Mouse (Mus musculus): Measurements from ENCODE around the gene Tmem259. TPM values are rescaled to one million over a fixed set of nuclear protein-coding genes. Genes with fewer than 3 reads are reported as not detected.

The Tmem259 gene
- polyA plus RNA-seq (2012; rRNA removed; ENCODE audit: low replicate concordance): 273 and 278 TPM in 2 replicates

GRCm38 (mm10) chr10:79984195-79984816 is at the start of gene Tmem259:
Gene Tmem259, minus strand, starts transcription at chr10:79984330.

GRCm38 (mm10) chr10:80016511-80016910 is 32.4 kb upstream of the Tmem259 start, which contains the start of gene Arhgap45:
Gene Arhgap45, plus strand, starts transcription at chr10:80016653.

GRCm38 (mm10) chr10:79996272-79997033 is 12.3 kb upstream of the Tmem259 start, which contains the start of gene Abca7:
Gene Abca7, plus strand, starts transcription at chr10:79996494.

GRCm38 (mm10) chr10:79988506-79989271 is 4.6 kb upstream of the Tmem259 start, which contains the start of gene Cnn2:
Gene Cnn2, plus strand, starts transcription at chr10:79988584.

GRCm38 (mm10) chr10:79970415-79971182 is 13.5 kb downstream of the Tmem259 start, which contains the start of gene Grin3b:
Gene Grin3b, plus strand, starts transcription at chr10:79970715.

GRCm38 (mm10) chr10:79959847-79960601 is 24.1 kb downstream of the Tmem259 start, which contains the start of gene Wdr18:
Gene Wdr18, plus strand, starts transcription at chr10:79960152.

GRCm38 (mm10) chr10:79926491-79927323 is 57.4 kb downstream of the Tmem259 start, which contains the start of gene Arid3a:
Gene Arid3a, plus strand, starts transcription at chr10:79927043.

Other genes starting within 250 kb of the Tmem259 start
- 53.4 and 66.9 TPM in 2 replicates for gene Polrmt, start 237.7 kb downstream of the Tmem259 start, polyA plus RNA-seq (2012; rRNA removed; ENCODE audit: low replicate concordance)
- 0.26 TPM in 1 of 2 replicates, not detected in the other for gene Fgf22, start 229.3 kb downstream of the Tmem259 start, polyA plus RNA-seq (2012; rRNA removed; ENCODE audit: low replicate concordance)
- gene Rnf126, start 217.4 kb downstream of the Tmem259 start, polyA plus RNA-seq (2012; rRNA removed; ENCODE audit: low replicate concordance): 70.2 and 152 TPM in 2 replicates
- gene Fstl3, start 207.1 kb downstream of the Tmem259 start, polyA plus RNA-seq (2012; rRNA removed; ENCODE audit: low replicate concordance): 48.7 and 48.9 TPM in 2 replicates
- gene Prss57, start 193.4 kb downstream of the Tmem259 start, polyA plus RNA-seq (2012; rRNA removed; ENCODE audit: low replicate concordance): 0.17 and 0.19 TPM in 2 replicates
- gene Palm, start 190.8 kb downstream of the Tmem259 start, polyA plus RNA-seq (2012; rRNA removed; ENCODE audit: low replicate concordance): 79.5 and 127 TPM in 2 replicates
- 0.53 and 9.3 TPM in 2 replicates for gene Misp, start 163.3 kb downstream of the Tmem259 start, polyA plus RNA-seq (2012; rRNA removed; ENCODE audit: low replicate concordance)
- 143 and 437 TPM in 2 replicates for gene Ptbp1, start 129.9 kb downstream of the Tmem259 start, polyA plus RNA-seq (2012; rRNA removed; ENCODE audit: low replicate concordance)
- gene Prtn3, start 109.9 kb downstream of the Tmem259 start, polyA plus RNA-seq (2012; rRNA removed; ENCODE audit: low replicate concordance): 9.6 and 15.2 TPM in 2 replicates
- 32.9 and 40.1 TPM in 2 replicates for gene Plppr3, start 109.7 kb downstream of the Tmem259 start, polyA plus RNA-seq (2012; rRNA removed; ENCODE audit: low replicate concordance)
- gene Elane, start 98.1 kb downstream of the Tmem259 start, polyA plus RNA-seq (2012; rRNA removed; ENCODE audit: low replicate concordance): 1.6 and 3.3 TPM in 2 replicates
- 21,080 and 31,020 TPM in 2 replicates for gene Cfd, start 93.5 kb downstream of the Tmem259 start, polyA plus RNA-seq (2012; rRNA removed; ENCODE audit: low replicate concordance)
- gene Med16, start 75.4 kb downstream of the Tmem259 start, polyA plus RNA-seq (2012; rRNA removed; ENCODE audit: low replicate concordance): 55.6 and 79.3 TPM in 2 replicates
- not detected in 2 replicates for gene Gm26602, start 73.5 kb downstream of the Tmem259 start, polyA plus RNA-seq (2012; rRNA removed; ENCODE audit: low replicate concordance)
- 9.9 and 10.5 TPM in 2 replicates for gene Kiss1r, start 67.4 kb downstream of the Tmem259 start, polyA plus RNA-seq (2012; rRNA removed; ENCODE audit: low replicate concordance)
- 145 and 176 TPM in 2 replicates for gene R3hdm4, start 63.1 kb downstream of the Tmem259 start, polyA plus RNA-seq (2012; rRNA removed; ENCODE audit: low replicate concordance)
- gene Arid3a, start 57.3 kb downstream of the Tmem259 start, polyA plus RNA-seq (2012; rRNA removed; ENCODE audit: low replicate concordance): 3.0 and 9.3 TPM in 2 replicates
- 46.4 and 57.2 TPM in 2 replicates for gene Wdr18, start 24.2 kb downstream of the Tmem259 start, polyA plus RNA-seq (2012; rRNA removed; ENCODE audit: low replicate concordance)
- 0.10 and 0.13 TPM in 2 replicates for gene Grin3b, start 13.6 kb downstream of the Tmem259 start, polyA plus RNA-seq (2012; rRNA removed; ENCODE audit: low replicate concordance)
- gene Cnn2, start 4.3 kb upstream of the Tmem259 start, polyA plus RNA-seq (2012; rRNA removed; ENCODE audit: low replicate concordance): 63.8 and 191 TPM in 2 replicates
- 15.1 and 17.4 TPM in 2 replicates for gene Abca7, start 12.2 kb upstream of the Tmem259 start, polyA plus RNA-seq (2012; rRNA removed; ENCODE audit: low replicate concordance)
- 32.7 and 52.3 TPM in 2 replicates for gene Arhgap45, start 32.3 kb upstream of the Tmem259 start, polyA plus RNA-seq (2012; rRNA removed; ENCODE audit: low replicate concordance)
- gene Polr2e, start 55.5 kb upstream of the Tmem259 start, polyA plus RNA-seq (2012; rRNA removed; ENCODE audit: low replicate concordance): 154 and 220 TPM in 2 replicates
- 955 and 2,154 TPM in 2 replicates for gene Gpx4, start 62.8 kb upstream of the Tmem259 start, polyA plus RNA-seq (2012; rRNA removed; ENCODE audit: low replicate concordance)
- 43.1 and 60.1 TPM in 2 replicates for gene Sbno2, start 121.2 kb upstream of the Tmem259 start, polyA plus RNA-seq (2012; rRNA removed; ENCODE audit: low replicate concordance)
- gene Stk11, start 131.5 kb upstream of the Tmem259 start, polyA plus RNA-seq (2012; rRNA removed; ENCODE audit: low replicate concordance): 146 and 147 TPM in 2 replicates
- 840 and 867 TPM in 2 replicates for gene Atp5d, start 154.3 kb upstream of the Tmem259 start, polyA plus RNA-seq (2012; rRNA removed; ENCODE audit: low replicate concordance)
- 4.6 and 24.2 TPM in 2 replicates for gene Cbarp, start 156.5 kb upstream of the Tmem259 start, polyA plus RNA-seq (2012; rRNA removed; ENCODE audit: low replicate concordance)
- 26.8 and 79.7 TPM in 2 replicates for gene Midn, start 163.9 kb upstream of the Tmem259 start, polyA plus RNA-seq (2012; rRNA removed; ENCODE audit: low replicate concordance)
- gene Cirbp, start 181.7 kb upstream of the Tmem259 start, polyA plus RNA-seq (2012; rRNA removed; ENCODE audit: low replicate concordance): 85.6 and 156 TPM in 2 replicates
- gene 1600002K03Rik, start 188.6 kb upstream of the Tmem259 start, polyA plus RNA-seq (2012; rRNA removed; ENCODE audit: low replicate concordance): 11.8 and 12.1 TPM in 2 replicates
- gene Efna2, start 195.2 kb upstream of the Tmem259 start, polyA plus RNA-seq (2012; rRNA removed; ENCODE audit: low replicate concordance): 5.8 and 12.4 TPM in 2 replicates
- gene Mum1, start 242.1 kb upstream of the Tmem259 start, polyA plus RNA-seq (2012; rRNA removed; ENCODE audit: low replicate concordance): 61.9 and 62.4 TPM in 2 replicates

Data from subcutaneous adipose tissue, adult 2 months (tissue).